Mouse (Mus musculus): ENCODE data around the gene Gm20388. TPM values are rescaled to one million over a fixed set of nuclear protein-coding genes. Genes with fewer than 3 reads are reported as not detected.

Gm20388 gene
- total RNA-seq, 1 experiment from 2014 or later: 10.0 TPM

GRCm38 (mm10) chr8:122111745-122112144 is 2201.1 kb downstream of the Gm20388 start:
- ATAC-seq (replicated peaks; ENCODE audit: insufficient number of reproducible peaks, low FRiP score, low TSS enrichment, poor library complexity, severe bottlenecking): no peak

DNA sequence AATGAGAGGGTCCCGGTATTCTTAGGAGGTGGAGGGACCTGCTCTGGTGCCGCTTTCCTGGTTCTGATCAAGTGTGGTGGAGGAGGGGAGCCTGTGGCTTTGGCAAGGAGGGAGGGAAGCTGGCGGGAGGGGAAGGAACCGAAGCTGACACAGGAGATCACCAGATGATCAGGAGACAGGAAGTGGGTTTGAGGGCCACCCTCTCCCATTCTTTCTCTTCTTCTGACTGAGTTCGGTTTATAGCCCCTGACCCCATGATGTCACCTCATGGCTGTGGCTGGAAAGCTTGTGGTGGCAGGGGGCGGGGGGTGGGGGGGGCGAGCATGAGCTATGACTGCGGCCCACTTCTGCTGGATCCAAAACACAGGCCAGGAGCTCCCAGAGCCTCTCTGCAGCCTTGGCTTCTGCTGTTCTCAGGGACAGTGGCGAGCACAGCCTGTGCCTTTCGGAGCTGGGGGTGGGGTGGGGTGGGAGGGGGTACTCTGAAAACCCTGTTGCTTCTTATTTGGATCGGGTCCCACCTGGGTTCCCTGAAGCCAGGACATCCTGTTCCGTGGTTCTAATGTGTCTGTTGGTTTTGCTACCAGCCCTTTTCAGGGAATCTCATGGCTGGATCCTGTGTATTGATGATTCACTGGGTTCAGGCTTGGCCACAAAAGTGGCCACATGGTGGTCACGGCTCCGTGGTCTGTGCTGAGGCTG is 2201.8 kb downstream of the Gm20388 start:
- ATAC-seq (replicated peaks; ENCODE audit: insufficient number of reproducible peaks, low FRiP score, low TSS enrichment, poor library complexity, severe bottlenecking): no peak

DNA sequence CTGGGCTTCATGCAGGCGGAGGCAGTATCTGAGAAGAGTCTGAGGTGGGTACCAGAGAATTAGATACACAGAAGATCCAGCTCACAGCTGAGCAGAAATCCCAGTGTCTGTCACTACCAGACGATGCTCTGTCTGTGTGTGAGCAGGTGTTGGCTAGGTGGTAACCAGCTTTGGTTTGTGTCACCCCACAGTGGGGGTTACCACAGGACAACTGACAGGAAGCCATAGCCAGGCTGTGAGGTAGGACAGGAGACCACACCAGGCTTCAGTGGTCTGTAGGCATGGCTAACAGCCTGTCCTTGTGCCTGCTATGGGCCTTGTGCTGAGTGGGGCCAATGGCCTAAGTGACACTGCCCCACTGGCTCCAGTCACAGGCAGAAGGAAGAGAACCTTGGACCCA is 2204.2 kb downstream of the Gm20388 start:
- no peak for ATAC-seq (replicated peaks; ENCODE audit: insufficient number of reproducible peaks, low FRiP score, low TSS enrichment, poor library complexity, severe bottlenecking)

- no peak for ATAC-seq (replicated peaks; ENCODE audit: insufficient number of reproducible peaks, low FRiP score, low TSS enrichment, poor library complexity, severe bottlenecking)
These were observed 2206.2 kb downstream of the Gm20388 start for GRCm38 (mm10) chr8:122116716-122117357.

DNA sequence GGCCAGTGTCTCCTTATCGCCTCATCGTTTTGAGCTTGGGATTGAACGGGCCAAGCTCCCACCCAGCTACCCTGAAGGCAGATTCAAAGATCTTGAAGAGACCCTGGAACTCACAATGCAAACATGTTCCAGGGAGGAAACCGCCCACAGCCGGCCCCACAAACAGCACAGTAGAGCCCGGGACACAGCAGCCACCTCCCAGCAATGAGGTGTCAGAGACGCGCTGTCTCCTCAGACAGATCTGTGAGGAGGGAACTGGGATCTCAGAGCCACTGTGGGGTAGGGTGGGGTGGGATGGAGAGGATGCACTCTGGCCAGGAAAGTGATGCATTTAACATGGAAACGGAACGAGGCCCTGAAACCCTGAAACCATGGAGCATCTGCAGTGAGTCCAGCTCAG is 2207.5 kb downstream of the Gm20388 start:
- ATAC-seq (replicated peaks; ENCODE audit: insufficient number of reproducible peaks, low FRiP score, low TSS enrichment, poor library complexity, severe bottlenecking): no peak

DNA sequence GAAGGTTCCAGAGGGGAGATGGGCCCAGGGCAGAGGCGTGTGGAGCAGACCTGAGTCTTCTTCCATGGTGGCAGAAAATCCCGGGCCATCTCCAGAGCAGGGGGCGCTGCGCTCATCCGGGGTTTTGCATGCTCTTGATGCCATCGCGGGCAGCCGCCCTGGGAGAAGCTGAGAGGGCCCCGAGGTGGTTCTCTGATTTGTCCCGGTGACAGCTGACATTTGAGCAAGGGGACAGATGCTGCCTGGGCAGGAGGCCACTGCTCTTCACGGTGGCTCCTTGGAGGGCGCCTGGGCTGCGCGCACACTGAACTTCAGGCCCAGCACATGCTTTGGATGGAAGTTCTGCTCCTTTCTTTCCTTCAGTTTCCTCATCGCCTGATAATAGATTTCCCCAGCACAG is 2207.9 kb downstream of the Gm20388 start:
- no peak for ATAC-seq (replicated peaks; ENCODE audit: insufficient number of reproducible peaks, low FRiP score, low TSS enrichment, poor library complexity, severe bottlenecking)

GRCm38 (mm10) chr8:122124326-122124725 is 2213.7 kb downstream of the Gm20388 start:
- ATAC-seq (replicated peaks; ENCODE audit: insufficient number of reproducible peaks, low FRiP score, low TSS enrichment, poor library complexity, severe bottlenecking): no peak

DNA sequence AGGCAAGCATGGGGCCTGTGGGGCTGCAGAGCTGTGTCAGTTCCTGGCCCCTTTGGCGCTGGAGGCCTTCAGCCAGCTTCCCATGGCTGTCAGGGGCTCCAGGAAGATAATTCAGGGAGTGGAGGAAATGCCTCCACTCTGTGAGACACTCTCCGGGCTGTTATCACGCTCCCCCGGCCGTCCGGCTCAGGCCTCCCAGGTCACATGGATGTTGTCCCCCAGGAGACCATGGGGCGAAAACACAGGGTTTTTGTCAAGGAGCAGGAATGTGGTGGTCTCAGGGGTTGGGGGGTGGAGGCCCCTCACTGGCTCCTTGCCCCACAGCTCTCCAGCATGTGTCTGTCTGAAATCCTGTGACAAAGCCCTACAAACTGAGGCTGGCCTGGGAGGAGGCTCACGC is 2216.0 kb downstream of the Gm20388 start:
- no peak for ATAC-seq (replicated peaks; ENCODE audit: insufficient number of reproducible peaks, low FRiP score, low TSS enrichment, poor library complexity, severe bottlenecking)

DNA sequence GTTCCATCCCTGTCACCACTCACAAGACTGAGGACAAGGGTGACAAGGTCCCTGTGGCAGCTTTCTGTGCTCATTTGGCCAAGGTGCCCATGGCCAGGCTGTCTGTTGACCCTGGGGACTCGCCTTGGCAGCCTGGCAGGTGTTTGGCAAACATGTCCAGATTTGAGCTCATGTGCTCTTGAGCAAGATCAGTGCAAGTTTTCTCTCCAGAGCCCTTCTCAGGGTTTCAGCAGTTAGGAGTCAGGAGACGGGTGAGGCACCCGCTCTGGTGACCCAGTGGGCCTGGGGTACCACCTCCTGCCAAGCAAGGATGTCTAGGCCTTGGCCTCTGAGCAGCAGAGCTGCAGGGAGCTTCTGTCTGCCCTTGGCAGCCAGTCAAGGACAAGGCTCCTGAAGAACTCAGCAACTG is 2223.5 kb downstream of the Gm20388 start:
- no peak for ATAC-seq (replicated peaks; ENCODE audit: insufficient number of reproducible peaks, low FRiP score, low TSS enrichment, poor library complexity, severe bottlenecking)

- no peak for ATAC-seq (replicated peaks; ENCODE audit: insufficient number of reproducible peaks, low FRiP score, low TSS enrichment, poor library complexity, severe bottlenecking)
These were observed 2224.9 kb downstream of the Gm20388 start for GRCm38 (mm10) chr8:122135494-122135893.

- ATAC-seq (replicated peaks; ENCODE audit: insufficient number of reproducible peaks, low FRiP score, low TSS enrichment, poor library complexity, severe bottlenecking): no peak; the same call in 1 of the 2 replicates
These were observed 2229.1 kb downstream of the Gm20388 start for GRCm38 (mm10) chr8:122139784-122140183.

- no peak for ATAC-seq (replicated peaks; ENCODE audit: insufficient number of reproducible peaks, low FRiP score, low TSS enrichment, poor library complexity, severe bottlenecking)
These were observed 2229.8 kb downstream of the Gm20388 start for GRCm38 (mm10) chr8:122140411-122140810.

DNA sequence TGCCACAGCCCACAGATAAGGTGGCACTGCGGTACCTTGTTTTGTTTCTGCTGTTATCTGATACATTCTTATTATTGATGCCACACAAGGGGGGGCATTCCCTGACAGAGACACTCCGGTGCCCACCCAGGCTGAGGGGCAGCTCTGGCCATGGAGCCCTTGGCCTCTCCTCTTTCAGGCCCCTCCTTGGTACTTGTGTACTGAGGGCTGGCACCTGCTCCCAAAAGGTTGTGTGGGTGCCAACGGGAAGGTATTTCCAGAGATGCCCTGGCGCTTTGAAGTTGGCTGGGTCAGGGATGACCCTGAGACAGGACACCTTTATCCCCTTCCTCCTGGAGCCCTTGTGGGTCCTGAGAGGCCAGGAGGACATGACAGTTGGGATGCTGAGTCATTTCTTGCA is 2231.8 kb downstream of the Gm20388 start:
- ATAC-seq (replicated peaks; ENCODE audit: insufficient number of reproducible peaks, low FRiP score, low TSS enrichment, poor library complexity, severe bottlenecking): no peak

GRCm38 (mm10) chr8:122143231-122143630 is 2232.6 kb downstream of the Gm20388 start:
- no peak for ATAC-seq (replicated peaks; ENCODE audit: insufficient number of reproducible peaks, low FRiP score, low TSS enrichment, poor library complexity, severe bottlenecking)

DNA sequence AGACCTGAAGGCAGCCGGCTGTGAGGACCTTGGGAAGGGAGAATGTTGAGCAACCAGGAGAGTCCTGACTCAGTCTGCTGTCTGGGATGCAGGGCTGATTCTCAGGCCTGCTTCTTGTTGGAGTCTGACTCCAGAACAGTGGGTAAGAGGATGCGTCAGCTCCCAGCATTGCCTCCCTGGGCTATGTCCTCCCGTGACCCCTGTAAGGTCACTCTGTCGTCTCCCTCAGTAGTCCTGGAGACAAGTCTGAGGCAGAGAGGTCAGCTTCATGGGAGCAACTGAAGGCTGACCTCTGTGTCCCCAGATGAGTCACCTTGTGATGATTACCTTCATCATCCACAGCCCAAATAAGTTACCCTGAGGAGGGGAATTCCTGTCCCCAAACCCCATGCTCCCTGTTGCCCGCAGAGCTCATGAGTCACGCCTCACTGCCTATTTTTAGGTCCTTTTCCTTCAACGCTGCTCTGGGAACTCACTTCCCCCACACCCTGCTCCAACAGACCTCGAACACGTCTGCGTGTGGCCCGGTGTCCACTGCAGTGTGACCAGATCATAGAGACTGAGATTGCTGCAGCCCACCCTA is 2234.2 kb downstream of the Gm20388 start:
- ATAC-seq (replicated peaks; ENCODE audit: insufficient number of reproducible peaks, low FRiP score, low TSS enrichment, poor library complexity, severe bottlenecking): no peak

DNA sequence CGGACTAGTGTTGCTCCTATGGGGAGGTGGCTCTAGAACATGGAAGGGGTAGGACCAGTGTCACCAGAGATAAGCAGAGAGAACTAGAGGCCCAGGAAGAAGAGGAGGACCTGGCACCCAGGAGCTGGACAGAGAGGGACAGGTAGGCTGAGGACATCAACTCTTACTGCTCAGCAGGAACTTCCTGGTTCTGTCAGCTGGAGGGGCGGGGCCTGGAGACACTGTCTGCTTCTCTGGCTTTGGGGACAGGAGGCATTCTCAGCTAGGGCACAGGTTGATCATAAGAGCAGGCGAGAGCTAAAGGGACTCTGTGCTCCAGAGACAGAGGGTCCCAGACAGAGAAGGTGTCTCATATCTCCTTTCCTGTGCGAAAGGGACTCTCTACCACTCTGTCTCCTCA is 2238.4 kb downstream of the Gm20388 start:
- ATAC-seq (replicated peaks; ENCODE audit: insufficient number of reproducible peaks, low FRiP score, low TSS enrichment, poor library complexity, severe bottlenecking): no peak

DNA sequence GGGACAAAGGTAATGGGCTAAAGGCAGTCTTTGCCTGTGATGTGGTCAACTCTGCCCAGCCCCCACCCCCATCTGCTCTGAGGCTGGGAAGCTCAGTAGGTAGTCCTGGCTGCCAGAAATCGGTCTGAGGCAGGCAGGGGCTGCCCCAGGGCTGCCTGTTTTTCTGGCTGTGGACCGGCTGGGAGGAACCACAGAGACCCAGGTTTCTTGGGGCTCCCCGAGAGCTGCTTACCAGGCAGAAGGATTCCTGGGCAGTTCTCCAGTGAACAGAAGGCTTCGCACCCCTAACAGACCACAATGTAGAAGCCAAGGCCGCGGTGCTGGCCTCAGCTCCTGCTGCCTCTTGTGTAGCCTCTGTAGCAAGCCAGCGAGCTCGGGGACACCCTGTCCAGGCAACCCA is 2239.0 kb downstream of the Gm20388 start:
- ATAC-seq (replicated peaks; ENCODE audit: insufficient number of reproducible peaks, low FRiP score, low TSS enrichment, poor library complexity, severe bottlenecking): no peak

DNA sequence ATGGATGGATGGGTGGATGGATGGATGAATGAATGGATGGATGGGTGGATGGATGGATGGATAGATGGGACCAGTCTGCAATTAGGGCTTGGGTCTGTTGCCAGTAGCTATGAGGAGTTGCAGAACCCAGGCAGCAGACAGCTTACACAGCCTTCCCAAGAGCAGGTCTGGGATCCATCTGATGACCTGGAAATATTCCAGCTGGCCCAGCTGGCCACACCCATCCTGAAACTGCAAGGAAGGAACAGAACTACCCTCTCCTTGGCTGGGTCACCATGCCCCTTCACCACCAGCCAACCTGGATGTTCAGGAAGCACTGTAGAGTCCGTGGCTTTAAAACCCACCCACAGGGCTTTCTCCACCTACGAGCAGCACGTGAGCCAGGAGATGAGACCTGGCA is 2240.9 kb downstream of the Gm20388 start:
- ATAC-seq (replicated peaks; ENCODE audit: insufficient number of reproducible peaks, low FRiP score, low TSS enrichment, poor library complexity, severe bottlenecking): no peak

DNA sequence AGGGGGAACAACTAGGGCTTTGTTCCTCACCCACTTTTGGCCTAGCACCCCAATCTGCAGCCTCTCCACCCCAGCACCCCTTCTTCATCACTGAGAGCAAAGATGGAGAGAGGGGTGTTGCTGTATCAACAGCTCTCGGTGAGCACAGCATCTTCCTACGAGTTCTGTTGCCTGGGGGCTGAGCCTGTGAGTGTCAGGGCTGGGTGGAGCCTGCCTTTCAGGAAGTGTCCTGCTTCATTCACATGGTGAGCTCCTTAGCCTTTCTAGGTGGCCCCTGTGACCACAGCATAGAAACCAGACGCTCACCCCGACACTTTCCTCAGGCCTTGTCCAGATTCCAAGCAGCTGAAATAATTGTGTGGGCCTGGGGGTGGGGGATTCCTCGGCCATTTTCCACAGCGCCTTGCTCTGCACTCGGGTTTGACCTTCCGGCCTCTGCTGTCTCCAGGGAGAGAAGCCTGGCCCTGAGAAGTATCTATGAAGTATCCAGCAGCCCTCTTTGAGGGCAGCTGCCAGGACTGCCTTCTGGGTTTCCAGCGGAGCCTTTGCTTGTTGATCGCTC is 2244.5 kb downstream of the Gm20388 start:
- ATAC-seq (replicated peaks; ENCODE audit: insufficient number of reproducible peaks, low FRiP score, low TSS enrichment, poor library complexity, severe bottlenecking): no peak

DNA sequence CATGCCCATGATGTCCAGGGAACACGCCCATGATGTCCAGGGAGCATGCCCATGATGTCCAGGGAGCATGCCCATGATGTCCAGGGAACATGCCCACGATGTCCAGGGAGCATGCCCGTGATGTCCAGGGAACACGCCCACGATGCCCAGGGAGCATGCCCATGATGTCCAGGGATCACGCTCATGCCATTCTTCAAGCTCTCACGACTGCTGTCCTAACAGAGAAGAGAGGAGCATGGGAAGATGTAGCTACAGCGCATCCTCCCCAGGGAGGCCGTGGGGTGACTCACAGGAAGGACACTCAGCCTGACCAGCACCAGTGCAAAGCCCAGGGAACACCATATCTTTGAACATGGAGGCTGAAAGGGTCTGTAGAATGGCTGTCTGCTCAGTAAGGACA is 2245.3 kb downstream of the Gm20388 start:
- no peak for ATAC-seq (replicated peaks; ENCODE audit: insufficient number of reproducible peaks, low FRiP score, low TSS enrichment, poor library complexity, severe bottlenecking)

All from monocyte, adult 5-6 weeks (primary cell).